Mouse (Mus musculus) adrenal gland, adult 2 months (tissue): ENCODE data around the gene Vav2. TPM values are rescaled to one million over a fixed set of nuclear protein-coding genes. Genes with fewer than 3 reads are reported as not detected.
A peak's percentile ranks its signal among the peaks of the same experiment; 100 is the strongest.

Experiments
- DNase-seq: peaks from one replicate; pipeline ENCODE4 v3.0.0; 2021
- polyA plus RNA-seq: library from polyadenylated mRNA; depleted of rRNA; stranded (reverse); fragments of >200 nt; gene quantifications from 2 replicates; pipeline ENCODE4 v1.2.3, GENCODE M21; 2012
- total RNA-seq, 2 experiments: library from RNA; stranded (reverse); gene quantifications; 2 replicates each; pipeline ENCODE4 v1.2.3; 2021

The Vav2 gene
- total and polyA plus RNA-seq, 3 experiments: 20.1 to 30.9 (median 27.6) TPM

DNA sequence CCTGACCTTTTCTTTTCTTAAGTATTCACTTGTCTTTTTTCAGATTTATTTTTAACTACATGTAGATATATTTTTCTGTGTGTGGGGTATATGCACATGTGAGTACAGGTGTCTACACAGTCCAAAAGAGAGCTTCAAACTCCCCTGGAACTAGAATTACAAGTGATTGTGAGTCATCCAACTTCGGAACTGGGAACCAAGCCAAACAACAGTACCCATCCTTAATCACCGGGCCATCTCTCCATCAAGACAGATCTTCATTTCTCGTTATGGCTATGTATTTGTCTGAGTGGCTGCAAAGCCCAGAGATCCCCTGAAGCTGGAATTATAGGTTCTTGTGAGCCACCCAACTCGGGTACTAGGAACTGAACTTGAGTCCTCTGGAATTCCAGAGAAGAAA lies 61.5 kb downstream of the Vav2 start:
- peak; percentile 62 for DNase-seq

DNA sequence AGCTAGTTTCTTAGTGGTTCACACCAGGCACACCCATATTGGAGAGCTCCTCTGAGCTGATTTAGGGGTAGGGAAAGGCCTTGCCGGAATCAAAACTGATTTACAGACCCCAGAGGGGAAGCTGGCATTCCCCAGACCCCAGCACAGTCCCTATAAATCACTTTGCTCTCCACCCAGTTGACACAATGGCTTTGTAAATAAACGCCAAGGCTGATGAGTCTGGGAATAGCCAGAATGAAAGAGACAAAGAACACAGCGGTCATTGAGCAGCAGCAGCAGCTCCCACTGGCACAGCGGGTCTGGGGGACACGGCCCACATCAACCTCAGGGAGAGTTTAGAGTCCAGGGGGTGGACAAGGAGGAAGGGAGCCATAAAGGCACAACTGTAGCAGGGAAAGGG lies 65.0 kb downstream of the Vav2 start:
- DNase-seq: no peak

- DNase-seq: no peak
Measured at GRCm38 (mm10) chr2:27358461-27358860, 68.4 kb downstream of the Vav2 start.

DNA sequence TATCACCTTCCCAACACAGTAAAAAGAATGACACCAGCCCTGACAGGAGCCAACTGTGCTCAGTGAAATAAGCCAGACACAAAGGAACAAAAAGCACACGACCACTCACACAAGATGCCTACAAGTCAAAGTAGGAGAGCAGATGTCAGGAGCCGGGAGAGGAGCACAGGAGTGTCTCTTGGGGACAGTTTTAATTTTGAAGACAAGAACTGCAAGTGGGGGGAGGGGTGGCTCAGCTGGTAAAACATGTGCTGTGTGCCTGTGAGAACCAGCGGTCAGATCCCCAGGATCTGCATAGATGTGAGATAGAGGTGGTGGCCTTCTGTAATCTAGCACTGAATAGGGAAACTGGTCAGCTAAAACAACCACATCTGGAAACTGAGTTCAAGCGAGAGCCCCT lies 71.1 kb downstream of the Vav2 start:
- no peak for DNase-seq

GRCm38 (mm10) chr2:27354610-27355211 lies 72.1 kb downstream of the Vav2 start:
- no peak for DNase-seq

DNA sequence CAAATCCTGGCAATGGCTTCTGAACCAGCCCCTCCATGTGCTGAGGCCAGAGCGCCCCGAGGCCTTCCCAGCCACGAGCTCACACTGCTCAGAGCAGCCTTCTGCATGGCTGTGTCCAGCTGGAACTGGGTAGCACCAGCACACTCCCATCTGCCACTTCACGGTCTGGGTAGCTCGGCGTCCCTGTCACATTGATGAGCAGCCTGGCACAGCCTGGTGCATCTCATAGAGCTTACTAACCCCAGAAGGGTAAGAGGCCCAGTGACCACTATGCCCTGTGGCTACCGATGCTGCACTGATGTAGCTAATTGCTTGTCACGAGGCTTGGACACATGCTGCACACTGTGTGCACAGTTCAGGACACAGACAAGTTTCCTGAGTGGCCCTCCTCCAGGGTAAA lies 74.1 kb downstream of the Vav2 start:
- no peak for DNase-seq

- DNase-seq: no peak
Measured at GRCm38 (mm10) chr2:27350371-27350770, 76.5 kb downstream of the Vav2 start.

DNA sequence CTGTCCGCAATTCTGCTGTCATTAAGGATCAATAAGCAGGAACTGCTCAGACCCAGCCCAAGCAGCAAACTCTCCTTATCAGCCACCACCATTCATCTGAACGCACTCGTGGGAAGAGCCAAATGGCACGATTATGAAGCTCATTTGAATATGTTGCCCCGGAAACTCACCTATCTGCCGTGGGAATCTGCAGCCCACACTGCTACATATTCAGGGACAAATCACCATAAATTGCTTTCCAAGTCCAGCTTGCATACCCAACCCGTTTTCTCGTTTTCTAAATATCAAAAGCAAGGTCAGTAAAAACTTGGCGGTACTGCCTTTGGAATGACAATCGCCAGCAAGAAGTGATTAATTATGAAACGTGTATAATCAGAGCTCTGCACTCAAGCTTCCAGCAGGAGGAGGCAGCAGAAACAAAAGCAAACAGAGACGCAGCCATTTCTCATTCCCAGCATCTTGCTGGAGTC lies 82.8 kb downstream of the Vav2 start:
- peak; percentile 59 for DNase-seq

DNA sequence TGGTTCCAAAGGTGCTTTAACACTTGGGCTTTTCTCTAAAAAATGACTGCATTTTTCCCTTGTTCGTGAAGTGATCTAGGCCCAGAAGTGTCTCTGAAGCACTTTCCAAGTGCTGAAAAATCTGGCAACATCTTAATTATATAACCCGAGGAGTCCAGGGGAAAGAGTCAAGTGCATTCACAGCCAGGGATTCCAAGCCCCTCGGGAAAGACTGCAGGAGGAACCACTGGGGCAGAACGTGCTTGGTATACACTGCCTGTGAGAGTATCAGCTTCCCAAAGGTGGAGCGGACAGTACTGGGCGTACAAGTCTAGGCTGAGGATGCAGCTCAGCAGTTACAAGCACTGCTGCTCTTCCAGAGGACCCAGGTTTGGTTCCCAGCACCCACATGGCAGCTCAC lies 86.2 kb downstream of the Vav2 start:
- DNase-seq: no peak

GRCm38 (mm10) chr2:27339051-27339450 lies 87.8 kb downstream of the Vav2 start:
- no peak for DNase-seq

DNA sequence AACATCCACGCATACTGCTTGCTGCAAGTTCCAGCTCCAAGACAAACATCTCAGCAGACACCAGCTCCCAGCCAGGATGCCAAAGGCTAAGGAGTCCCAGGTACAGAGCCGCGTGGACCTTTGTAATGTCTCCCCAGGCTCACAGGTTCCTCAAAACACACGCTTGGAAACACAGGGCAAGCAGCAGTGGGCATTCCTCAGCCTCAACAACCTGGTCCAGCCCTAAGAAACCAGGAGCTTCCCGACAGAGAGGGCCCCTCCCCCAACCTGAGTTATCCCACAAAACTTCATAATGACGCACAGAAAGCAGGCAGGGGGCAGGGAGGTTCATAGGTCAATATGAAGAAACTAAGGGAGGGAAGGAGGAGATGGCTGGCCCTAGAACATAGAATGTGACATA lies 89.6 kb downstream of the Vav2 start:
- no peak for DNase-seq

DNA sequence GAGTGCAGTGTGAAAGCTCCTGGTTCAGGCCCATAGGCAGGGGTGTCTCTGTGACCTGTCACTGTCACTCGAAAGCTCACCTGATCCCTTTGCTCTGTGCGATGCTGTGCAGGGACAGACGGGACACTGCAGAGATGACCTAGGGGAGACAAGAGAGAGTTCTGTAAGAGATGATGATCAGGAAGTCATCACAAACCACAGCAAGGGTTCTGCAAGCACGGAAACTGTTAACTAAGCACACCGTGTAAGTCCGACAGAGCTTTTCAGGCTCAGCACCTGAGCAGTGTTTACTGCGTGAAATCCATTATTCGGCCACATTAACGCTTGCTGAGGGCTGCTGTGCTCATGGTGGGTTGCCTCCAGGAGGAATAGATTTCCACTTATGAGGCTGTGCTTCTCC lies 90.2 kb downstream of the Vav2 start:
- no peak for DNase-seq

- DNase-seq: no peak
Measured at GRCm38 (mm10) chr2:27334816-27335215, 92.0 kb downstream of the Vav2 start.

- DNase-seq: peak; percentile 36
Measured at GRCm38 (mm10) chr2:27331560-27331959, 95.3 kb downstream of the Vav2 start.

GRCm38 (mm10) chr2:27330446-27330845 lies 96.4 kb downstream of the Vav2 start:
- DNase-seq: no peak

- peak; percentile 91 for DNase-seq
Measured at GRCm38 (mm10) chr2:27329386-27330060, 97.3 kb downstream of the Vav2 start.

DNA sequence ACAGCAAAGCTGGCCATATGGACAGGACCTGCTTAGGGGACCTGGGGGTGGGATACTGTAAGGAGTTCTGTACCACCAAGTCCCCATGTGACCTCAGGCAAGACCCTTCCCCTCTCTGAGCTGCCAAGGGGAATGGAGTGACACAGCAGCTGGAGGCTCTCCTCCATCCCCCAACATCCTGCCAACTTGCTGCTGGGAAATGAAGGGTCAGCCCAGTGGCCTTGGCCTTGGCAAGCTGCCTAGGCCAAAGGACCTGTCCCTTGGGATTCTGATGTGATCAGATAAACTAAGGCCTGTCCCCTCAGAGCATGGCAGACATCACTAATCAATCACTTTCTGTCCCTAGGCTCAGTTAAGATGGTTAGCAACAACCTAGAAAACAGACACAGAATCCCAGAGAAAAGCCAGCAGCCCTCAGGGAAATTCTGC lies 98.2 kb downstream of the Vav2 start:
- peak; percentile 79 for DNase-seq

- DNase-seq: peak; percentile 53
Measured at GRCm38 (mm10) chr2:27327886-27328285, 98.9 kb downstream of the Vav2 start.

GRCm38 (mm10) chr2:27327076-27327475 lies 99.8 kb downstream of the Vav2 start:
- DNase-seq: peak; percentile 49

GRCm38 (mm10) chr2:27326357-27326756 lies 100.5 kb downstream of the Vav2 start:
- DNase-seq: no peak

DNA sequence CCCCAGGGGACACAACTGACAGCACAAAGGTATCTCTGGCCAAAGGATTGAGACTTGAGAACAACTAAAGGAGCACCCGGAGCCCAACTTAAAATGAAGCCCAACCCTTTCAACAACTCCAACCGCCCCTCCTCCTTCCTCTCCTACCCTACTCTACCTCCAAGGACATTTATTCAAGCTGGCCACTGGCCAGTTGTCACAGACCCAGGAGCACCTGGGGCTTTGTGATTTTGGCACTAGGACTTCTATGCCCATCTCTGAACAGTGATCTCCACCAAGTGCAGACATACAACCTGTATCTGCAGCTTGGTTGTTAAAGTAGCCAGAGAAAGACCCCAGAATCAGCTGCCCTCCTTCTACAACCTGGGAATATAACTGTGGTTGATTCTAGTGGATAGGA lies 102.1 kb downstream of the Vav2 start:
- DNase-seq: peak; percentile 27

DNA sequence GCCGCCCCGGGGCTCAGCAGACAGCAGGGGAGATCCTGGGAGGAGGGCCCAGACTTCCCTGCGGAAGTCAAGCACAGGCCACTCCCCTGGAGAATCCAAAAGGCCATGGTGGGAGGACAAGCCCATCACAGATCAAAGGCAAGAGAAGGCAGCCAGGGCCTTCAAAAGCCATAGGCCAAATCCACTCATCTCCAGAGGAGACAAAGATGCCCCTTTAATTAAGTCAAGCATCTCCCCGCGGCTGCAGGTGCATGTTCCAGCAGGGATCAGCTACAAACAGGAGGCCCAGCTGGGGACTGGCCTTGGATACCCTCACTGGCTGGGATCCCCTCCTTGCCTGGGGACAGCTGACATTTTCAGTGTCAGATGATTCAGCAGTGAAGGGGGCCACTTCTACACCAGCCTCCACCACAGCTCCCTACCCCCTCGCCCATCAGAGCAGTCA lies 105.4 kb downstream of the Vav2 start:
- peak; percentile 63 for DNase-seq

DNA sequence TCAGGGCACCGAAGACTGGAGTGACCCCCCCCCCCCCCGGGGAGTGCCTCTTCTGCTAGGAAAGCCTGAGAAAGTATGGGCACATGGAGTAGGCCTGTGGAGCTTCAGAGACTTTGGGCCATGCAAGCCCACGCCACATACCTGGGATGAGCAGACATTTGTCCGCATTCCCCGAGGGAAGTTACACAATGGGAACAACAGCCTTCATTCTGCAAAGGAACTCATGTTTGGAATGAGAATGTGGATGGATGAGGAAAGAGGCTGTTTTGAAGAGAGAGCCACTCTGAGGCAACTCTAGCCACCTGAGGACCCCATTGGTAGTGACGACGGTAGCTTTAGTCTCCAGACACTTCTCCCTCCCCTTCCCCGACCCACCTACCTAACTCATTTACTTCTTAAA lies 106.0 kb downstream of the Vav2 start:
- no peak for DNase-seq

DNA sequence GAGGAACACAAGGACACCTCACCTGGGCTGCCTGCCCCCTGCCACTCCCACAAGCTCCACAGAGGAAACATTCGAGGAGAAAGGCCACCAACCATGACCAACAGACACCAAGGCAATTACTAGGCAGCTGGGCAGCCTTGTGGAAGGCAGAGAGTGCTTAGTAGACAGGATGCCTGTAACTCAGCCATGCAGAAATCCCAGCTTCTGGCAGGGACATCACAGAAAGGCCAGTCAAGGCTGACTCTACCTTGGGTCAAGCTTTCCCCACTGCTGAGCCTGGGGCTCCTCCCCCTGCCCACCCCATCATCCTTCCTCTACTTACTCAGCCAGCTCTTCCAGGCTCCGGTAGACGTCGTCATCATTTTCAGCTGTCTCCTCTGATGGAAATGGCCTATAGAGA lies 108.2 kb downstream of the Vav2 start:
- DNase-seq: peak; percentile 49
